9 mouse cellular contexts compared by ENCODE assay signal in the genomic region with DNA sequence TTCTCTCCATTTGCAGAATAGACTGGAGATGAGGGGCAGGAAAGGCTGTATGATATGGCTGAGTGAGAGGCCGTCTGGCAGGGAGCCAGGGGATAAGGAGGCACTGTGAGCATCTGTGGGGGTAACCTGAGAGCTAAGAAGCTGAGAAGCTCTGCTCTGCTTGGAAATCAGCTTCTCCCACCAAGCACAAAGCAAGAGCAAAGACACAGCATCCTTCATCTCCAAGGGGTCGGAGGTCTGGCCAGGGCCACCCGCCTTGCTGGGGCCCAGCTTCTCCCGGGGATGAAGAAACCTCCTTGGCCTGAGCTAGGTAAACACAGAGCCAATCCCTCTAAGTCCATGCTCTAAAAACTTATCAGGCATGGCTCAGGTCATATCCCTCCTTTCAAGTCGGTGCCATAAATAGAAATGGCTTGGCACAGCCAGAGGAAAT. TPM values are rescaled to one million over a fixed set of nuclear protein-coding genes. Genes with fewer than 3 reads are reported as not detected.
DNase-seq lines count a peak whose midpoint lies in the region; ATAC-seq and TF ChIP-seq lines count a peak whose summit lies in the region.
"Had no signal": no experiment of that assay in that cellular context is flagged by ENCODE, and none has a peak within 500 bp of the region (broad histone marks: within the 10 kb centered on the region; RNA-seq: fewer than 3 reads in every experiment).

No protein-coding gene starts in this region.

- peak overlapping the region; percentile 59 for H3K27ac ChIP-seq in kidney, adult 2 months (ENCODE audit: insufficient read depth, low read depth, low read length)
- 0 out of 2 replicates have a peak overlapping the region, but pooled peaks have one; percentile 11 for H3K27ac ChIP-seq in embryonic facial prominence, embryonic 14.5 days (replicated peaks; ENCODE audit: low read depth, low read length)
- H3K27ac ChIP-seq: liver, embryonic 13.5 days had no signal

- TF ChIP-seq CTCF in kidney, adult 2 months (conservative IDR thresholded peaks at IDR 0.05; ENCODE audit: insufficient read depth, insufficient read length, low read depth, low read length) = no peak

- no peaks in the 10 kb centered on the region for H3K36me3 ChIP-seq in kidney, adult 2 months (ENCODE audit: control insufficient read depth, insufficient read depth, low read length)
- H3K36me3 ChIP-seq in embryonic facial prominence, embryonic 14.5 days (ENCODE audit: control insufficient read depth, insufficient read depth, low read length) = no peaks in the 10 kb centered on the region
- H3K36me3 ChIP-seq: liver, embryonic 13.5 days had no signal

- H3K4me3 ChIP-seq in kidney, adult 2 months (ENCODE audit: insufficient read depth, low read depth, low read length) = no peak overlapping the region
- no peak overlapping the region for H3K4me3 ChIP-seq in embryonic facial prominence, embryonic 14.5 days (ENCODE audit: low read depth, low read length)
- H3K4me3 ChIP-seq: liver, embryonic 13.5 days had no signal

- DNase-seq in kidney, adult 2 months = peak; percentile 20
- no peak for DNase-seq in kidney, adult 8-10 months
- peak; percentile 12 for DNase-seq in NIH3T3 (ENCODE audit: low read depth)
- peak; percentile 74 for DNase-seq in embryonic facial prominence, embryonic 14.5 days (ENCODE audit: low spot score)
- peak; percentile 37 for DNase-seq in kidney, postnatal 14 days
- no peak for DNase-seq in cerebellum, adult 8-10 months
- DNase-seq: liver, embryonic 13.5 days had no signal

- 0 out of 2 replicates have a peak overlapping the region, but pooled peaks have one; percentile 27 for H3K4me2 ChIP-seq in embryonic facial prominence, embryonic 14.5 days (ENCODE audit: low read depth, low read length)

- 27% methylated on average over 5 of the region's 5 CpGs for WGBS in kidney, adult 2 months
- WGBS in embryonic facial prominence, embryonic 14.5 days = 37% methylated on average over 5 of the region's 5 CpGs

- H3K9me3 ChIP-seq in embryonic facial prominence, embryonic 14.5 days (ENCODE audit: control insufficient read depth, low read length) = no peaks in the 10 kb centered on the region
- H3K9me3 ChIP-seq: liver, embryonic 13.5 days had no signal

- H3K4me1 ChIP-seq in kidney, adult 2 months (ENCODE audit: control insufficient read depth, insufficient read depth, low read length) = peaks cover 32% of the 10 kb centered on the region
- peaks cover 9% of the 10 kb centered on the region for H3K4me1 ChIP-seq in embryonic facial prominence, embryonic 14.5 days (ENCODE audit: control insufficient read depth, insufficient read depth, low read length)

- no peak for TF ChIP-seq POLR2A in kidney, adult 2 months (IDR thresholded peaks at IDR 0.05; ENCODE audit: low read depth, low read length)

- ATAC-seq in embryonic facial prominence, embryonic 14.5 days (ENCODE audit: low read depth) = peak; percentile 60
- ATAC-seq in monocyte, adult 5-6 weeks (replicated peaks; ENCODE audit: insufficient number of reproducible peaks, low FRiP score, low TSS enrichment, poor library complexity, severe bottlenecking) = no peak
- no peak for ATAC-seq in granulocyte monocyte progenitor cell, adult 5-6 weeks (replicated peaks; ENCODE audit: poor library complexity, severe bottlenecking)

- no peak overlapping the region for H3K9ac ChIP-seq in embryonic facial prominence, embryonic 14.5 days (ENCODE audit: low read depth, low read length)
- H3K9ac ChIP-seq: liver, embryonic 13.5 days had no signal

- no peaks in the 10 kb centered on the region for H3K27me3 ChIP-seq in kidney, adult 2 months (replicated peaks; ENCODE audit: control insufficient read depth, insufficient read depth, low read length)
- H3K27me3 ChIP-seq in embryonic facial prominence, embryonic 14.5 days (replicated peaks; ENCODE audit: control insufficient read depth, insufficient read depth, low read length) = no peaks in the 10 kb centered on the region
- H3K27me3 ChIP-seq: liver, embryonic 13.5 days had no signal

RNA-seq across cellular contexts. Expression of a gene that starts 36.1 kb away (rescaled TPM):
- polyA plus RNA-seq in kidney, adult 2 months (2012; rRNA removed) = 0.36 and 0.76 TPM in 2 replicates
- 0.15 and 0.20 TPM in 2 replicates for polyA plus RNA-seq in embryonic facial prominence, embryonic 14.5 days (2014; fragmentation: Nextera tagmentation; extraction: Ambion mirVana)
- total RNA-seq in monocyte, adult 5-6 weeks (2017) = 0.19 TPM in 1 of 3 replicates, not detected in the others
- not detected in 2 replicates for total RNA-seq in granulocyte monocyte progenitor cell, adult 5-6 weeks (2014; fragmentation: Nextera tagmentation)
- 0.04 TPM in 1 of 2 replicates, not detected in the other for total RNA-seq in granulocyte monocyte progenitor cell, adult 5-6 weeks (2017)
- polyA plus RNA-seq: liver, embryonic 13.5 days had no signal

RNA-seq across cellular contexts. Expression of a gene that starts 46.8 kb away (rescaled TPM):
- polyA plus RNA-seq in kidney, adult 2 months (2012; rRNA removed) = 5.2 and 7.1 TPM in 2 replicates
- polyA plus RNA-seq in embryonic facial prominence, embryonic 14.5 days (2014; fragmentation: Nextera tagmentation; extraction: Ambion mirVana) = 13.7 and 19.7 TPM in 2 replicates
- 8.9 to 26.0 TPM (median 24.2 TPM) in 3 replicates for total RNA-seq in monocyte, adult 5-6 weeks (2017)
- 9.1 and 18.5 TPM in 2 replicates for total RNA-seq in granulocyte monocyte progenitor cell, adult 5-6 weeks (2014; fragmentation: Nextera tagmentation)
- total RNA-seq in granulocyte monocyte progenitor cell, adult 5-6 weeks (2017) = 14.1 and 21.1 TPM in 2 replicates

RNA-seq across cellular contexts. Expression of a gene that starts 55.6 kb away (rescaled TPM):
- polyA plus RNA-seq in kidney, adult 2 months (2012; rRNA removed) = not detected in 2 replicates
- polyA plus RNA-seq in embryonic facial prominence, embryonic 14.5 days (2014; fragmentation: Nextera tagmentation; extraction: Ambion mirVana) = not detected in 2 replicates
- total RNA-seq in monocyte, adult 5-6 weeks (2017) = not detected in 3 replicates
- not detected in 2 replicates for total RNA-seq in granulocyte monocyte progenitor cell, adult 5-6 weeks (2014; fragmentation: Nextera tagmentation)
- not detected in 2 replicates for total RNA-seq in granulocyte monocyte progenitor cell, adult 5-6 weeks (2017)
- polyA plus RNA-seq: liver, embryonic 13.5 days had no signal

Comparison
In these comparisons a context has a peak if more than half of its experiments do, and no peak if none do; other contexts are left out.
1. DNase-seq: peak in kidney, adult 2 months (single experiment), NIH3T3 (single experiment), embryonic facial prominence, embryonic 14.5 days (single experiment) and kidney, postnatal 14 days (single experiment); none in kidney, adult 8-10 months (0 of 2) and cerebellum, adult 8-10 months (single experiment).